Mouse (Mus musculus) bone marrow, adult 2 months (tissue): ENCODE data around the gene Mnd1.

ENCODE experiments used
- CTCF ChIP-seq: fragments of 200-500 bp; IDR thresholded peaks from 2 replicates; pipeline ENCODE4 v1.5.1; 2011; ENCODE audit warnings: low read length, control low read depth; ENCODE audit not compliant: control insufficient read depth, insufficient read depth
- POLR2A ChIP-seq: fragments of 200-500 bp; IDR thresholded peaks from 2 replicates; pipeline ENCODE4 v1.6.1; 2011; ENCODE audit warnings: low read depth, mild to moderate bottlenecking, control low read depth, low read length, borderline replicate concordance; ENCODE audit not compliant: control insufficient read depth

GRCm38 (mm10) chr3:84070811-84071210, 84.8 kb downstream of the Mnd1 start:
- no peak for TF ChIP-seq CTCF
- TF ChIP-seq POLR2A: no peak
